ENCODE assay signal across 9 mouse cellular contexts in genomic region chr9:37124696-37125480, GRCm38 (mm10). TPM values are rescaled to one million over a fixed set of nuclear protein-coding genes. Genes with fewer than 3 reads are reported as not detected.
DNase-seq lines count a peak whose midpoint lies in the region; ATAC-seq and TF ChIP-seq lines count a peak whose summit lies in the region.
"Had no signal": no experiment of that assay in that cellular context is flagged by ENCODE, and none has a peak within 500 bp of the region (broad histone marks: within the 10 kb centered on the region; RNA-seq: fewer than 3 reads in every experiment).

No protein-coding gene starts in this region.

- ATAC-seq in heart, embryonic 11.5 days (replicated peaks; ENCODE audit: insufficient number of reproducible peaks, low FRiP score, low TSS enrichment) = no peak
- no peak for ATAC-seq in megakaryocyte-erythroid progenitor cell, adult 5-6 weeks (replicated peaks; ENCODE audit: low FRiP score, low TSS enrichment, poor library complexity, severe bottlenecking)
- ATAC-seq: inflammation-experienced regulatory T-cells, adult 6 months had no signal

- no peak overlapping the region for H3K4me3 ChIP-seq in heart, embryonic 11.5 days (ENCODE audit: low read depth, low read length)
- no peak overlapping the region for H3K4me3 ChIP-seq in lung, adult 2 months (replicated peaks; ENCODE audit: extremely low read depth, low read depth, low read length)

- TF ChIP-seq POLR2A in lung, adult 2 months (IDR thresholded peaks at IDR 0.05; ENCODE audit: borderline replicate concordance, extremely low read depth, low read depth, low read length) = no peak

- H3K4me1 ChIP-seq in heart, embryonic 11.5 days (ENCODE audit: control insufficient read depth, insufficient read depth, low read length) = no peaks in the 10 kb centered on the region
- H3K4me1 ChIP-seq in lung, adult 2 months (ENCODE audit: control insufficient read depth, insufficient read depth, low read length) = peaks cover 7% of the 10 kb centered on the region; the same call in 1 of the 2 replicates

- no peak overlapping the region for H3K9ac ChIP-seq in heart, embryonic 11.5 days (ENCODE audit: low read depth, low read length)

- 77% methylated on average over 8 of the region's 8 CpGs for WGBS in heart, embryonic 11.5 days (ENCODE audit: insufficient replicate concordance)
- 65% methylated on average over 8 of the region's 8 CpGs for WGBS in lung, adult 2 months

- no peaks in the 10 kb centered on the region for H3K9me3 ChIP-seq in heart, embryonic 11.5 days (replicated peaks; ENCODE audit: control insufficient read depth, low read length)

- H3K27me3 ChIP-seq in heart, embryonic 11.5 days (ENCODE audit: control insufficient read depth, insufficient read depth, low read length) = no peaks in the 10 kb centered on the region

- TF ChIP-seq CTCF in lung, adult 2 months (IDR thresholded peaks at IDR 0.05; ENCODE audit: insufficient read depth, low read length) = peak; percentile 42

- no peaks in the 10 kb centered on the region for H3K36me3 ChIP-seq in heart, embryonic 11.5 days (ENCODE audit: control insufficient read depth, insufficient read depth, low read length)

- no peak overlapping the region for H3K27ac ChIP-seq in heart, embryonic 11.5 days (ENCODE audit: low read depth, low read length)

- peak; percentile 56 for DNase-seq in heart, adult 8-10 months (ENCODE audit: low spot score)
- DNase-seq in lung, adult 2 months = no peak
- DNase-seq in lung, postnatal 10 days = no peak
- peak; percentile 73 for DNase-seq in cerebellum, adult 9-10 months
- peak; percentile 55 for DNase-seq in lung, postnatal 36 days
- DNase-seq in layer of hippocampus, adult 8-10 months (ENCODE audit: low spot score in 2 of 2) = no peak

- no peak overlapping the region for H3K4me2 ChIP-seq in heart, embryonic 11.5 days

RNA-seq across cellular contexts. Expression of gene Pknox2, which starts 22.3 kb away (rescaled TPM):
- total RNA-seq in heart, adult 8-10 months (2022) = 1 to 10 TPM; 8.3 to 10.0 (median 9.8) TPM
- polyA plus RNA-seq in heart, embryonic 11.5 days (2014; fragmentation: Nextera tagmentation; extraction: Ambion mirVana) = 5.2 and 6.3 TPM in 2 replicates
- 32.2 and 37.2 TPM in 2 replicates for polyA plus RNA-seq in lung, adult 2 months (2012; rRNA removed)
- total RNA-seq in layer of hippocampus, adult 8-10 months (2022) = 10 to 100 TPM; 38.5 to 59.5 (median 43.0) TPM
- not detected in 2 replicates for total RNA-seq in megakaryocyte-erythroid progenitor cell, adult 5-6 weeks (2014; fragmentation: Nextera tagmentation)
- total RNA-seq in megakaryocyte-erythroid progenitor cell, adult 5-6 weeks (2017) = not detected in 2 replicates
- polyA plus RNA-seq: inflammation-experienced regulatory T-cells, adult 6 months had no signal

Comparison
In these comparisons a context has a peak if more than half of its experiments do, and no peak if none do; other contexts are left out.
1. DNase-seq: peak in heart, adult 8-10 months (single experiment), cerebellum, adult 9-10 months (single experiment) and lung, postnatal 36 days (single experiment); none in lung, adult 2 months (single experiment), lung, postnatal 10 days (single experiment) and layer of hippocampus, adult 8-10 months (0 of 2).
2. RNA of gene Pknox2, which starts 22.3 kb away (total RNA-seq): 38.5 to 59.5 TPM in layer of hippocampus, adult 8-10 months and 8.3 to 10.0 TPM in heart, adult 8-10 months; not detected in megakaryocyte-erythroid progenitor cell, adult 5-6 weeks; every median in the first group is over 4 times any median in the second.